Mouse (Mus musculus): Measurements from ENCODE around the gene Scamp3.
A peak's percentile ranks its signal among the peaks of the same experiment; 100 is the strongest.

Gene Scamp3

DNA sequence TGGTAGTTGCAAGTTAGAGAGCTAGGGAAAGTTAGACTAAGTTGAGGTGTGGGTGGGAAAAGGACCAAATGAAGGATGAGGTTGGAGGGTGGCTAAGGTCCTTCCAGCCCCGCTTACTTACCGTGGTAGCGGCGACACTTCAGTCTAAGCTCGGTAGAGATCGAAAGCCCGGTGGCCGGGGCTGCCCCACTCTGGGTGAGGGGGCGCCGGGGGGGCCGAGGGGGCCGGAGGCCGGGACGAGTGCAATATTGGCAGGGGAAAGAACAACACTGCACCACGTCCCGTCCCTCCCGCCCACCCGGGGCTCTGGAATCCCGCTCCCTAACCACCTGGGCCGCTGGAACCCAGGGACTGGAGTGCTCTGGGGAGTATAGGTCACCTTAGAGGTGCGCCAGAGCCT is 49.6 kb downstream of the Scamp3 start, which contains the start of gene Mtx1:
TSS of gene Mtx1 (minus strand) at position 189 of the 400 bp plus-strand sequence.
- no peak for DNase-seq (ENCODE audit: low spot score in 2 of 2)

GRCm38 (mm10) chr3:89227307-89228179 is 50.3 kb downstream of the Scamp3 start:
- peak; percentile 89 to 96 for DNase-seq (ENCODE audit: low spot score in 2 of 2)

- peak; percentile 88 for DNase-seq (ENCODE audit: low spot score in 2 of 2)
Measured at GRCm38 (mm10) chr3:89228180-89228549, 50.9 kb downstream of the Scamp3 start.

- no peak for DNase-seq (ENCODE audit: low spot score in 2 of 2)
Measured at GRCm38 (mm10) chr3:89228836-89229235, 51.6 kb downstream of the Scamp3 start, which contains the start of gene Muc1. Muc1 (plus strand) TSS chr3:89229057.

GRCm38 (mm10) chr3:89229276-89229675 is 52.0 kb downstream of the Scamp3 start:
- DNase-seq (ENCODE audit: low spot score in 2 of 2) = no peak

DNA sequence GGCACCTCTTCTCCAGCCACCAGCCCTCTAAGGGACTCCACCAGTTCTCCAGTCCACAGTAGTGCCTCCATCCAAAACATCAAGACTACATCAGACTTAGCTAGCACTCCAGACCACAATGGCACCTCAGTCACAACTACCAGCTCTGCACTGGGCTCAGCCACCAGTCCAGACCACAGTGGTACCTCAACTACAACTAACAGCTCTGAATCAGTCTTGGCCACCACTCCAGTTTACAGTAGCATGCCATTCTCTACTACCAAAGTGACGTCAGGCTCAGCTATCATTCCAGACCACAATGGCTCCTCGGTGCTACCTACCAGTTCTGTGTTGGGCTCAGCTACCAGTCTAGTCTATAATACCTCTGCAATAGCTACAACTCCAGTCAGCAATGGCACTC is 53.3 kb downstream of the Scamp3 start:
- DNase-seq (ENCODE audit: low spot score in 2 of 2) = no peak

DNA sequence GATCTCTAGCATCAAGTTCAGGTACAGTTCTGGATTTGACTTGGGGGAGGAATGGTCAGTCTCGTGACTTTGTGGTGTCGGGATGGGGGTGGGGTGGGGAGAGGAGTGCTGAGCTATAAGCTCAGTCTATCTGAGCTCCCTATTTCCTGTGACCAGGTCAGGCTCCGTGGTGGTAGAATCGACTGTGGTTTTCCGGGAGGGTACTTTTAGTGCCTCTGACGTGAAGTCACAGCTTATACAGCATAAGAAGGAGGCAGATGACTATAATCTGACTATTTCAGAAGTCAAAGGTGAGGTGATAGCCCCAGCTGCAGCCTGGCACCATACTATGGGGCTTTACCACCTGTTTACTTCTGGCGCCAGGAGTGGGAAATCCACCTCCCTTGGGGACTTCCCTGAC is 54.1 kb downstream of the Scamp3 start:
- DNase-seq (ENCODE audit: low spot score in 2 of 2) = no peak

- DNase-seq (ENCODE audit: low spot score in 2 of 2) = no peak
Measured at GRCm38 (mm10) chr3:89231772-89232275, 54.6 kb downstream of the Scamp3 start.
